Mouse (Mus musculus): ENCODE results near the gene Zfp472. TPM values are rescaled to one million over a fixed set of nuclear protein-coding genes. Genes with fewer than 3 reads are reported as not detected.
"Not testable (repeated sequence)": the region's sequence is repeated elsewhere in the genome, so short reads cannot be mapped to it uniquely, and the experiment has no call there.

Zfp472 gene
- polyA plus RNA-seq, 1 experiment from 2014 or later: 4.9 TPM

- 62% methylated on average over 12 of the region's 12 CpGs for WGBS
- Histone ChIP-seq H3K27me3 (replicated peaks; ENCODE audit: control insufficient read depth, insufficient read depth, low read length) (no peaks in the 10 kb centered on the region), H3K4me1 (replicated peaks; ENCODE audit: control insufficient read depth, insufficient read depth, low read length) (peaks cover 2% of the 10 kb centered on the region; the same call in 1 of the 2 replicates), H3K36me3 (ENCODE audit: control insufficient read depth, insufficient read depth) (no peaks in the 10 kb centered on the region), H3K4me3 (ENCODE audit: low read depth, low read length) (peak overlapping the region; percentile 92), H3K9ac (ENCODE audit: low read depth, low read length) (0 out of 2 replicates have a peak overlapping the region, but pooled peaks have one; percentile 72), H3K9me3 (ENCODE audit: control insufficient read depth) (no peaks in the 10 kb centered on the region), H3K27ac (ENCODE audit: low read depth, low read length) (no peak overlapping the region), H3K4me2 (replicated peaks; ENCODE audit: low read depth) (peak overlapping the region; percentile 70)
- no peak for ATAC-seq
- peak; percentile 60 for TF ChIP-seq CTCF (IDR thresholded peaks at IDR 0.05; ENCODE audit: low read depth)
Measured at GRCm38 (mm10) chr17:32991965-32992698, 26.5 kb downstream of the Zfp472 start.

DNA sequence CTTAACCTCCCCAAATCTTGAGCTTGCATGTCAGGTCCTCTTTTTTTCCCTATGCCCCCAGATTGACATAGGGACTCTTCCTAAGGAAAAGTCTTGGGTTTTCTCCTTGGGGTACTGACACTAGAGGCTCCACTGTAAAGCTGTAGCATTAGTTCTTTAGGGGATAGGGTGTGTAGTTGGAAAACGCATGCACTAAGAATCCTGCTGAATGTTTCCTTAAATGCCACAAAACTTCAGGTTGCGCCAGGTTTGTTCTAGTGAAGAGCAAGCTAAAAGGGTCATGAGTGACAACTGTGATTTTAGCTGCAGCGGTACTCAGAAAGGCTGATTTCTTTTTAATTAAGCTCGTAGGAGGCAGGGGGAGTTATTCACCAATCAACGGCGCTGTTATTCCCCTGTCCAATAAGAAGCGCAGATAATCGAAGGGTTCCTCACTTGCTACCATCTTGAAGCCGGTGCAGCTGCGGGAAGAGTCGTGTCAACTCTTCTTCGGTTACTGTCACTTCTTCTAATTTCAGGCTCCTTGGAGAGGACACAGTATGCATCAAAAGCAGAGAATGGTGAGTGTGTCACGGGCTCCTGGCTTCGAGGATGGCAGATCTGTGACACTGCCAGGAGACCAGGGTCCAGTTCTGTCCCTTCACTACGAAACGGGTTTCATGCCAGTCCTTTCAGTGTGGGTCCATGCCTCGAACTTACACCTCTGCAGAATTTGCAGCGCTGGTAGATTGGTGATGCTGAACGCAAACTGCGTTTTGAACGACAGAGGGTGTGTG lies 27.3 kb downstream of the Zfp472 start, which contains the start of gene Zfp952:
Zfp952 (plus strand) TSS at position 431 of the 776 bp plus-strand sequence.
- Histone ChIP-seq H3K9me3 (ENCODE audit: control insufficient read depth) (no peaks in the 10 kb centered on the region), H3K27me3 (replicated peaks; ENCODE audit: control insufficient read depth, insufficient read depth, low read length) (no peaks in the 10 kb centered on the region), H3K4me3 (ENCODE audit: low read depth, low read length) (peak within 1 kb of the TSS; percentile 92), H3K36me3 (ENCODE audit: control insufficient read depth, insufficient read depth) (no peaks in the 10 kb centered on the region), H3K4me2 (replicated peaks; ENCODE audit: low read depth) (peak within 1 kb of the TSS; percentile 70), H3K27ac (ENCODE audit: low read depth, low read length) (peak within 1 kb of the TSS; percentile 73), H3K4me1 (replicated peaks; ENCODE audit: control insufficient read depth, insufficient read depth, low read length) (peaks cover 2% of the 10 kb centered on the region; the same call in 1 of the 2 replicates), H3K9ac (ENCODE audit: low read depth, low read length) (peak within 1 kb of the TSS; percentile 72)
- ATAC-seq: peak; percentile 91
- 1% methylated on average over 21 of the region's 21 CpGs for WGBS
- peak; percentile 35 for TF ChIP-seq CTCF (IDR thresholded peaks at IDR 0.05; ENCODE audit: low read depth)

DNA sequence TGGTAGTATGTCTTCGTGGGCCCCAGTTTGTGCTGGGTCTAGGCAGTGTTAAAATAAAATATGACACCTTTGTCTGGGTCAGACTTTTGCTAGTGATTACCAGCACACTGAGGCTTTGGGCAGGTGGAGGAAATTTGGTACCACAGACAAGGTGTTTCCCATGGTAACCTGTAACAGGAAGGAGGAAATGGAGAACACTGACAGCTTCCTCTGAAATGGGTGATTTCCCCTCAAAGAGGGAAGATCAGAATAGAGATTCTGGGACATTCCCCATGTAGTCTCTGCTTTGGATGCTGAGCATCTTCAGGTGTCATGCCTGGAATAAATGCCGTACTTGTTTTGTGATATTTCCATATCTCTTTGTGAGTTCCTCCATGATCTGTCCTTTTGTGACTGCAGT lies 32.9 kb downstream of the Zfp472 start:
- 90% methylated on average over 2 of the region's 2 CpGs for WGBS

DNA sequence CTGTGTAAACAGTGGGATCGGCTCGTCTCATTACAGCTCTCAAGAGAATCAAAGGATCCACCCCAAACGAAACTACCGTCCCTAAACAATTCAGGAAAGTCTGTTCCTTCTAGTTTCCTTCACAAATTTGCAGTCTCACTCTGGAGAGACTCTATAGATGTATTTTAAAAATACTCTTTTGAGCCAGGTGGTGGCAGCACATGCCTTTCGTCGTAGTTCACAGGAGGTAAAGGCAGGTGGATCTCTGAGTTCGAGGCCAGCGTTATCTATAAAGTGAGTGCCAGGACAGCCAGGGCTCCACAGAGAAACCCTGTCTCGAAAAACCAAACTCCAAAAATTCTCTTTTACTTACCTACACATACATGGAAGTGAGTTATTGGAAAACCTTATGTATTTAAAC lies 42.7 kb downstream of the Zfp472 start:
- no peak overlapping the region for H3K27ac ChIP-seq (ENCODE audit: low read depth, low read length)
- no peaks in the 10 kb centered on the region for H3K9me3 ChIP-seq (ENCODE audit: control insufficient read depth)
- peaks cover 17% of the 10 kb centered on the region for H3K36me3 ChIP-seq (ENCODE audit: control insufficient read depth, insufficient read depth)
- H3K4me1 ChIP-seq (replicated peaks; ENCODE audit: control insufficient read depth, insufficient read depth, low read length): no peaks in the 10 kb centered on the region
- ATAC-seq: no peak
- H3K4me2 ChIP-seq (replicated peaks; ENCODE audit: low read depth): no peak overlapping the region
- 45% methylated on average over 9 of the region's 9 CpGs for WGBS
- H3K27me3 ChIP-seq (replicated peaks; ENCODE audit: control insufficient read depth, insufficient read depth, low read length): no peaks in the 10 kb centered on the region
- TF ChIP-seq CTCF (IDR thresholded peaks at IDR 0.05; ENCODE audit: low read depth): peak; percentile 45
- no peak overlapping the region for H3K4me3 ChIP-seq (ENCODE audit: low read depth, low read length)
- no peak overlapping the region for H3K9ac ChIP-seq (ENCODE audit: low read depth, low read length)

More for the DNA sequence above, 32.9 kb downstream of the Zfp472 start:
- H3K27ac ChIP-seq (ENCODE audit: low read depth, low read length): no peak overlapping the region
- H3K4me1 ChIP-seq (replicated peaks; ENCODE audit: control insufficient read depth, insufficient read depth, low read length): no peaks in the 10 kb centered on the region; the same call in 1 of the 2 replicates
- TF ChIP-seq CTCF (IDR thresholded peaks at IDR 0.05; ENCODE audit: low read depth): no peak
- peaks cover 19% of the 10 kb centered on the region for H3K36me3 ChIP-seq (ENCODE audit: control insufficient read depth, insufficient read depth)
- ATAC-seq: no peak
- H3K9ac ChIP-seq (ENCODE audit: low read depth, low read length): no peak overlapping the region
- no peak overlapping the region for H3K4me2 ChIP-seq (replicated peaks; ENCODE audit: low read depth)
- no peaks in the 10 kb centered on the region for H3K27me3 ChIP-seq (replicated peaks; ENCODE audit: control insufficient read depth, insufficient read depth, low read length)
- H3K4me3 ChIP-seq (ENCODE audit: low read depth, low read length): no peak overlapping the region
- H3K9me3 ChIP-seq (ENCODE audit: control insufficient read depth): no peaks in the 10 kb centered on the region

DNA sequence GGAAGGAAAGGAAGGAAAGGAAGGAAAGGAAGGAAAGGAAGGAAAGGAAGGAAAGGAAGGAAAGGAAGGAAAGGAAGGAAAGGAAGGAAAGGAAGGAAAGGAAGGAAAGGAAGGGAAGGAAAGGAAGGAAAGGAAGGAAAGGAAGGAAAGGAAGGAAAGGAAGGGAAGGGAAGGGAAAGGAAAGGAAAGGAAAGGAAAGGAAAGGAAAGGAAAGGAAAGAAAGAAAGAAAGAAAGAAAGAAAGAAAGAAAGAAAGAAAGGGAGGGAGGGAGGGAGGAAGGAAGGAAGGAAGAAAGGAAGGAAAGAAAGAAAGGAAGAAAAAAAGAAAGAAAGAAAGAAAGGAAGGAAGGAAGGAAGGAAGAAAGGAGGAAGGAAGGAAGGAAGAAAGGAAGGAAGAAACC lies 54.8 kb downstream of the Zfp472 start:
- not testable (repeated sequence) for H3K9ac ChIP-seq (ENCODE audit: low read depth, low read length); H3K4me2 ChIP-seq (replicated peaks; ENCODE audit: low read depth); H3K4me1 ChIP-seq (replicated peaks; ENCODE audit: control insufficient read depth, insufficient read depth, low read length); H3K4me3 ChIP-seq (ENCODE audit: low read depth, low read length); H3K27ac ChIP-seq (ENCODE audit: low read depth, low read length); ATAC-seq; H3K27me3 ChIP-seq (replicated peaks; ENCODE audit: control insufficient read depth, insufficient read depth, low read length)
- peaks cover 41% of the 10 kb centered on the region for H3K36me3 ChIP-seq (ENCODE audit: control insufficient read depth, insufficient read depth)
- H3K9me3 ChIP-seq (ENCODE audit: control insufficient read depth): peaks cover 37% of the 10 kb centered on the region

Other genes starting within 250 kb of the Zfp472 start
- gene Zfp871, start 177.5 kb upstream of the Zfp472 start, polyA plus RNA-seq (2015; fragmentation: Nextera tagmentation; extraction: Ambion mirVana): 13.9 and 16.7 TPM in 2 replicates
- 0.86 and 1.5 TPM in 2 replicates for gene Zfp811, start 155.9 kb upstream of the Zfp472 start, polyA plus RNA-seq (2015; fragmentation: Nextera tagmentation; extraction: Ambion mirVana)
- gene Zfp799, start 135.6 kb upstream of the Zfp472 start, polyA plus RNA-seq (2015; fragmentation: Nextera tagmentation; extraction: Ambion mirVana): 4.3 and 4.5 TPM in 2 replicates
- gene Zfp870, start 74.2 kb upstream of the Zfp472 start, polyA plus RNA-seq (2015; fragmentation: Nextera tagmentation; extraction: Ambion mirVana): 2.9 and 3.0 TPM in 2 replicates
- 1.7 and 1.9 TPM in 2 replicates for gene Cyp4f14, start 48.5 kb upstream of the Zfp472 start, polyA plus RNA-seq (2015; fragmentation: Nextera tagmentation; extraction: Ambion mirVana)
- 61.8 and 62.9 TPM in 2 replicates for gene Cyp4f13, start 18.4 kb upstream of the Zfp472 start, polyA plus RNA-seq (2015; fragmentation: Nextera tagmentation; extraction: Ambion mirVana)
- gene Zfp952, start 27.3 kb downstream of the Zfp472 start, polyA plus RNA-seq (2015; fragmentation: Nextera tagmentation; extraction: Ambion mirVana): 4.7 and 4.9 TPM in 2 replicates
- 3.7 and 4.1 TPM in 2 replicates for gene Zfp763, start 67.6 kb downstream of the Zfp472 start, polyA plus RNA-seq (2015; fragmentation: Nextera tagmentation; extraction: Ambion mirVana)
- not detected in 2 replicates for gene 4921501E09Rik, start 102.2 kb downstream of the Zfp472 start, polyA plus RNA-seq (2015; fragmentation: Nextera tagmentation; extraction: Ambion mirVana)
- gene Zfp563, start 123.5 kb downstream of the Zfp472 start, polyA plus RNA-seq (2015; fragmentation: Nextera tagmentation; extraction: Ambion mirVana): 3.3 TPM in 2 replicates
- gene Morc2b, start 173.9 kb downstream of the Zfp472 start, polyA plus RNA-seq (2015; fragmentation: Nextera tagmentation; extraction: Ambion mirVana): not detected in 2 replicates
- gene Olfr55, start 202.6 kb downstream of the Zfp472 start, polyA plus RNA-seq (2015; fragmentation: Nextera tagmentation; extraction: Ambion mirVana): not detected in 2 replicates
- gene Olfr239, start 225.5 kb downstream of the Zfp472 start, polyA plus RNA-seq (2015; fragmentation: Nextera tagmentation; extraction: Ambion mirVana): not detected in 2 replicates